Mouse (Mus musculus): ENCODE measurements around the gene Chrnb1. TPM values are rescaled to one million over a fixed set of nuclear protein-coding genes. Genes with fewer than 3 reads are reported as not detected.
A peak's percentile ranks its signal among the peaks of the same experiment; 100 is the strongest.

Gene Chrnb1
- polyA plus RNA-seq, 1 experiment from 2014 or later, result 28.4 TPM

DNA sequence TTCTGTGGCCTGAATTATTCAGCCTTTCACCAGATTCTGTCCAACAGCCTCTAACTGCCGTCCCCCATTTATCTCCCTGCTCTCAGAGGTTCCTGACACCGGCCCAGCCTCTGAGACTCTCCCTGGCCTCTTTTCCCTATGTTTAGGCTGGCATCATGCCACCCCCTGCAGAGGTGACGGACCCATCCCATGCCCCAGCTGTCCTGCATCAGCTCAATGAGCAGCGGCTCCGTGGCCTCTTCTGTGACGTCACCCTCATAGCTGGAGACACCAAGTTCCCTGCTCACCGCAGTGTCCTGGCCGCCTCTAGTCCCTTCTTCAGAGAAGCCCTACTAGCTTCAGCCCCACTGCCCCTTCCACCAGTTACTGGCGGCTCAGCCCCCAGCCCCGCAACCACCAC, 20.0 kb downstream of the Chrnb1 start:
- Histone ChIP-seq H3K9me3 (ENCODE audit: control insufficient read depth, low read length) (no peaks in the 10 kb centered on the region), H3K4me2 (ENCODE audit: low read depth, low read length) (no peak overlapping the region), H3K27ac (replicated peaks; ENCODE audit: low read depth, low read length) (no peak overlapping the region), H3K27me3 (replicated peaks; ENCODE audit: control insufficient read depth, insufficient read depth, low read length) (no peaks in the 10 kb centered on the region), H3K4me3 (ENCODE audit: low read depth, low read length) (no peak overlapping the region), H3K4me1 (ENCODE audit: control insufficient read depth, insufficient read depth, low read length) (no peaks in the 10 kb centered on the region; the same call in 1 of the 2 replicates), H3K36me3 (ENCODE audit: control insufficient read depth, insufficient read depth, low read length) (peaks cover 29% of the 10 kb centered on the region), H3K9ac (ENCODE audit: low read depth, low read length) (0 out of 2 replicates have a peak overlapping the region, but pooled peaks have one; percentile 8)
- WGBS, result 74% methylated on average over 10 of the region's 10 CpGs
- ATAC-seq (ENCODE audit: low read depth), result no peak
- DNase-seq (ENCODE audit: low spot score), result no peak

- no peak overlapping the region for H3K4me3 ChIP-seq (ENCODE audit: low read depth, low read length)
- no peaks in the 10 kb centered on the region for H3K27me3 ChIP-seq (replicated peaks; ENCODE audit: control insufficient read depth, insufficient read depth, low read length)
- no peak for ATAC-seq (ENCODE audit: low read depth)
- 49% methylated on average over 5 of the region's 5 CpGs for WGBS
- no peak overlapping the region for H3K4me2 ChIP-seq (ENCODE audit: low read depth, low read length)
- H3K27ac ChIP-seq (replicated peaks; ENCODE audit: low read depth, low read length), result no peak overlapping the region
- no peaks in the 10 kb centered on the region for H3K9me3 ChIP-seq (ENCODE audit: control insufficient read depth, low read length)
- peaks cover 29% of the 10 kb centered on the region for H3K36me3 ChIP-seq (ENCODE audit: control insufficient read depth, insufficient read depth, low read length)
- H3K9ac ChIP-seq (ENCODE audit: low read depth, low read length), result no peak overlapping the region
- H3K4me1 ChIP-seq (ENCODE audit: control insufficient read depth, insufficient read depth, low read length), result no peaks in the 10 kb centered on the region; the same call in 1 of the 2 replicates
- no peak for DNase-seq (ENCODE audit: low spot score)
Observed at GRCm38 (mm10) chr11:69774961-69775360, 20.8 kb downstream of the Chrnb1 start.

DNA sequence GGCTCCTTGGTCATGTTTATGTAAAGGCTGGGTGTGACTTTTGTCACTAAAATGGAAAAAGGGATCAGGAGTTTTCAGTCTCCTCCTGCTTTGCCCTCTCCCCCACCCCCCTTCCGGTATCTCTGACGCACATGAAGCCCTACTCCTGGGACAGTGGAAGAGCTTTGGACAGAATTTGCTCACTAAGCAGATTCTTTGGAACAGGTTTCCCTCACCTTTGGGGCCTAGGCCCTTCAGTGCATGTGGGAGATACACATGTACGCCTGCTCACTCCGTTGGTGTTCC, 28.2 kb downstream of the Chrnb1 start:
- no peak overlapping the region for H3K4me3 ChIP-seq (ENCODE audit: low read depth, low read length)
- ATAC-seq (ENCODE audit: low read depth), result no peak
- DNase-seq (ENCODE audit: low spot score), result no peak
- H3K27ac ChIP-seq (replicated peaks; ENCODE audit: low read depth, low read length), result 0 out of 2 replicates have a peak overlapping the region, but pooled peaks have one; percentile 93
- peak overlapping the region; percentile 68; the same call in 1 of the 2 replicates for H3K4me2 ChIP-seq (ENCODE audit: low read depth, low read length)
- H3K27me3 ChIP-seq (replicated peaks; ENCODE audit: control insufficient read depth, insufficient read depth, low read length), result no peaks in the 10 kb centered on the region
- WGBS, result 58% methylated on average over 4 of the region's 4 CpGs
- H3K36me3 ChIP-seq (ENCODE audit: control insufficient read depth, insufficient read depth, low read length), result no peaks in the 10 kb centered on the region
- H3K4me1 ChIP-seq (ENCODE audit: control insufficient read depth, insufficient read depth, low read length), result no peaks in the 10 kb centered on the region
- no peaks in the 10 kb centered on the region for H3K9me3 ChIP-seq (ENCODE audit: control insufficient read depth, low read length)
- no peak overlapping the region for H3K9ac ChIP-seq (ENCODE audit: low read depth, low read length)

GRCm38 (mm10) chr11:69766872-69767624, 28.7 kb downstream of the Chrnb1 start:
- Histone ChIP-seq H3K9ac (ENCODE audit: low read depth, low read length) (peak overlapping the region; percentile 98), H3K9me3 (ENCODE audit: control insufficient read depth, low read length) (no peaks in the 10 kb centered on the region), H3K4me3 (ENCODE audit: low read depth, low read length) (peak overlapping the region; percentile 92), H3K36me3 (ENCODE audit: control insufficient read depth, insufficient read depth, low read length) (no peaks in the 10 kb centered on the region), H3K27ac (replicated peaks; ENCODE audit: low read depth, low read length) (peak overlapping the region; percentile 93; the same call in 1 of the 2 replicates), H3K27me3 (replicated peaks; ENCODE audit: control insufficient read depth, insufficient read depth, low read length) (no peaks in the 10 kb centered on the region), H3K4me1 (ENCODE audit: control insufficient read depth, insufficient read depth, low read length) (no peaks in the 10 kb centered on the region), H3K4me2 (ENCODE audit: low read depth, low read length) (peak overlapping the region; percentile 68)
- 51% methylated on average over 13 of the region's 13 CpGs for WGBS
- ATAC-seq (ENCODE audit: low read depth) (no peak), DNase-seq (ENCODE audit: low spot score) (no peak)

GRCm38 (mm10) chr11:69766126-69766609, 29.6 kb downstream of the Chrnb1 start:
- ATAC-seq (ENCODE audit: low read depth), result peak; percentile 84

DNA sequence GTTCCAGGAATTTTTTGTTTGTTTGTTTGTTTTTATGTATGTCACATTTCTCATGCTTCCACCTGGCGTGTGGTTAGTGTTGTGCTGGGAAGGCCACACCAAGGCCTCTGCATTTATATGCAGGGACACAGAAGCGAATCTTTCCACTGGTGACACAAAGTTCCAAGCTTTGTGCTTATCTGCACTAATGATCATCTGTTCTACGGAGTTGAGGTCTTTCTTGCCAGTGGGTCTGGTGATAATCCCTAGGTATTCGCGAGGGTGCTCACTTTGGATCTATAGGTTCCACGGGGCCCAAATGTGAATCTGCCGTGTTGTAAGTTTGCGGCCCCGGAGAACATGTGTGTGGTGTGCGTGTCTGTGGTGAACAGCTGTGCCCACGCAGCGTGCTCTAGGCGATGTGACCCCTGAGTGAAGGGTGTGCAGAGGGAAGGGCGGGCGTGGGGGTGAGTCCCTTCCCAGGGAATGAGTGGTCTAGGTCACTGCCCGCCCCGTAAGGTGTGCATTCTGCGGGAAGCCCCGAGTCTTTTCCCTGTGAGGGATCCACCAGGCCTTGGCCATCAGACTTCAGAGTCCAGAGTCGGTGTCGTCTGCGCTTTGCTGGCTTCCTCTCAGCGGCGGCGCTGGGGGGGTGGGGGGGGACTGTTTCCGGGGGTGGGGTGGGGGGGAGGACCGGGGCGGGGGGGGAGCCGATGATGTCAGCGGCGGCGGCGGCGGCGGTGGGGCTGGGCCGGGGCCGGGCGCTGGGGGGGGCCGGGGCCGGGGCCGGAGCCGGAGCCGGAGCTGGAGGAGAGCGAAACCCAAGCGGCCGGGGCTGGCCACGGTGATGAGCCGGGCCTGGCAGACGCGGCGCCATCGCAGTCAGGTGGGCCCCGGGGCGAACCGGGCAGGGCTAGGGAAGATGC, 30.3 kb downstream of the Chrnb1 start, which contains the start of gene Zbtb4:
Zbtb4 (plus strand) TSS at position 692 of the 905 bp plus-strand sequence.
- DNase-seq (ENCODE audit: low spot score) (peak; percentile 49), ATAC-seq (ENCODE audit: low read depth) (peak; percentile 71)
- no peaks in the 10 kb centered on the region for H3K36me3 ChIP-seq (ENCODE audit: control insufficient read depth, insufficient read depth, low read length)
- 34% methylated on average over 18 of the region's 55 CpGs for WGBS
- H3K27me3 ChIP-seq (replicated peaks; ENCODE audit: control insufficient read depth, insufficient read depth, low read length), result no peaks in the 10 kb centered on the region
- H3K4me2 ChIP-seq (ENCODE audit: low read depth, low read length), result peak within 1 kb of the TSS; percentile 68
- H3K27ac ChIP-seq (replicated peaks; ENCODE audit: low read depth, low read length), result peak within 1 kb of the TSS; percentile 93
- peak within 1 kb of the TSS; percentile 92 for H3K4me3 ChIP-seq (ENCODE audit: low read depth, low read length)
- H3K9ac ChIP-seq (ENCODE audit: low read depth, low read length), result peak within 1 kb of the TSS; percentile 98
- no peaks in the 10 kb centered on the region for H3K9me3 ChIP-seq (ENCODE audit: control insufficient read depth, low read length)
- H3K4me1 ChIP-seq (ENCODE audit: control insufficient read depth, insufficient read depth, low read length), result peaks cover 2% of the 10 kb centered on the region; the same call in 1 of the 2 replicates

More at GRCm38 (mm10) chr11:69766126-69766609, 29.6 kb downstream of the Chrnb1 start:
- WGBS, result 1% methylated on average over 26 of the region's 37 CpGs
- Histone ChIP-seq H3K4me1 (ENCODE audit: control insufficient read depth, insufficient read depth, low read length) (no peaks in the 10 kb centered on the region), H3K9me3 (ENCODE audit: control insufficient read depth, low read length) (no peaks in the 10 kb centered on the region), H3K4me2 (ENCODE audit: low read depth, low read length) (peak overlapping the region; percentile 68), H3K36me3 (ENCODE audit: control insufficient read depth, insufficient read depth, low read length) (no peaks in the 10 kb centered on the region), H3K27ac (replicated peaks; ENCODE audit: low read depth, low read length) (peak overlapping the region; percentile 93), H3K4me3 (ENCODE audit: low read depth, low read length) (peak overlapping the region; percentile 92), H3K9ac (ENCODE audit: low read depth, low read length) (peak overlapping the region; percentile 98), H3K27me3 (replicated peaks; ENCODE audit: control insufficient read depth, insufficient read depth, low read length) (no peaks in the 10 kb centered on the region)
- DNase-seq (ENCODE audit: low spot score), result peak; percentile 69

DNA sequence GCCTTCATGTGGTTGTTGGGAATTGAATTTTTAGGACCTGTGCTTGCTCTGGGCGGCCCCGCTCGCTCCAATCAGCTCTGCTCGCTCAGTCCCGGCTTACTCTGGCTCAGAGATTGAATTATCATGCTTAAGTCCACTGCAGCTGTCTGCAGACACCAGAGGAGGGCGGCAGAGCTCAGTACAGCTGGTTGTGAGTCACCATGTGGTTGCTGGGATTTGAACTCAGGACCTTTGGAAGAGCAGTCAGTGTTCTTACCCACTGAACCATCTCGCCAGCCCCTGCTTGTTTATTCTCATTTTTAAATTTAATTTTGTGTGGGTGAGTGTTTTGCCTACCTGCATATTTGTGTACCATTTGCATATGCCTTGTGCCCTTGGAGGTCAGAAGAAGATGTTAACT, 32.2 kb downstream of the Chrnb1 start:
- DNase-seq (ENCODE audit: low spot score) (no peak), ATAC-seq (ENCODE audit: low read depth) (no peak)
- no peak overlapping the region for H3K4me3 ChIP-seq (ENCODE audit: low read depth, low read length)
- no peak overlapping the region for H3K9ac ChIP-seq (ENCODE audit: low read depth, low read length)
- H3K9me3 ChIP-seq (ENCODE audit: control insufficient read depth, low read length), result no peaks in the 10 kb centered on the region
- H3K4me2 ChIP-seq (ENCODE audit: low read depth, low read length), result no peak overlapping the region
- no peaks in the 10 kb centered on the region for H3K27me3 ChIP-seq (replicated peaks; ENCODE audit: control insufficient read depth, insufficient read depth, low read length)
- H3K4me1 ChIP-seq (ENCODE audit: control insufficient read depth, insufficient read depth, low read length), result peaks cover 12% of the 10 kb centered on the region
- H3K27ac ChIP-seq (replicated peaks; ENCODE audit: low read depth, low read length), result no peak overlapping the region
- WGBS, result 64% methylated on average over 7 of the region's 7 CpGs
- no peaks in the 10 kb centered on the region for H3K36me3 ChIP-seq (ENCODE audit: control insufficient read depth, insufficient read depth, low read length)

- Histone ChIP-seq H3K9me3 (ENCODE audit: control insufficient read depth, low read length) (no peaks in the 10 kb centered on the region), H3K4me1 (ENCODE audit: control insufficient read depth, insufficient read depth, low read length) (peaks cover 18% of the 10 kb centered on the region), H3K4me3 (ENCODE audit: low read depth, low read length) (no peak within 1 kb of the TSS), H3K27ac (replicated peaks; ENCODE audit: low read depth, low read length) (no peak within 1 kb of the TSS), H3K9ac (ENCODE audit: low read depth, low read length) (no peak within 1 kb of the TSS), H3K27me3 (replicated peaks; ENCODE audit: control insufficient read depth, insufficient read depth, low read length) (no peaks in the 10 kb centered on the region), H3K36me3 (ENCODE audit: control insufficient read depth, insufficient read depth, low read length) (no peaks in the 10 kb centered on the region), H3K4me2 (ENCODE audit: low read depth, low read length) (no peak within 1 kb of the TSS)
- DNase-seq (ENCODE audit: low spot score), result no peak
- whole genome bisulfite sequencing, result 87% methylated on average over 1 of the region's 1 CpGs
- ATAC-seq (ENCODE audit: low read depth), result no peak
Observed at GRCm38 (mm10) chr11:69761868-69762267, 33.9 kb downstream of the Chrnb1 start, which contains the start of gene Slc35g3. Slc35g3 (minus strand) TSS chr11:69761968.

Measured in embryonic facial prominence, embryonic 14.5 days (tissue).